Mouse (Mus musculus): ENCODE measurements around the gene Cntnap1.

Gene Cntnap1

GRCm38 (mm10) chr11:101187541-101187940 lies 17.2 kb downstream of the Cntnap1 start:
- no peak for DNase-seq

DNA sequence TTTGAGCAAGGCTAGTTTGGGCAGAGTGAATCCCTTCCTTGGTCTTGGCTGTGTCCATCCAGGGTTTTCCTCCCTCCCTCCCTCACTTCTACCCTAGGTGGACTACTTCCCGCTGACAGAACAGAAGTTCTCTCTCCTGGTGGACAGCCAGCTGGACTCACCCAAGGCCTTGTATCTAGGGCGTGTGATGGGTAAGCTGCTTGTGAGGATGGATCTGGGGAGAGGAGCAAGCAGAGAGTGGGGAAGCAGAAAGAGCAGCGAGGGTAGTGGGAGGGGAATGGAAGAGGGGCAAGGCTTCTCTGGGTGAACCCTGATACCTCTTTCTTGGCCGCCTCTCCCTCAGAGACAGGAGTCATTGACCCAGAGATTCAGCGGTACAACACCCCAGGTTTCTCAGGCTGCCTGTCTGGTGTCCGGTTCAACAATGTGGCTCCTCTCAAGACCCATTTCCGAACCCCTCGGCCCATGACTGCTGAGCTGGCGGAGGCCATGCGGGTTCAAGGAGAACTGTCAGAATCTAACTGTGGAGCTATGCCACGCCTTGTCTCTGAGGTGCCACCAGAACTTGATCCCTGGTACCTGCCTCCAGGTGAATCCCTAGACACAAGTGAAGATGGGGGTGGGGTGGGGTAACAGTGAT lies 18.0 kb downstream of the Cntnap1 start:
- no peak for DNase-seq

GRCm38 (mm10) chr11:101189495-101190180 lies 19.3 kb downstream of the Cntnap1 start:
- DNase-seq = peak; percentile 69

GRCm38 (mm10) chr11:101190181-101190912 lies 20.0 kb downstream of the Cntnap1 start:
- no peak for DNase-seq

GRCm38 (mm10) chr11:101190913-101191907 lies 20.9 kb downstream of the Cntnap1 start:
- DNase-seq = no peak

- DNase-seq = no peak
Measured at GRCm38 (mm10) chr11:101191919-101192470, 21.7 kb downstream of the Cntnap1 start.

- no peak for DNase-seq
Measured at GRCm38 (mm10) chr11:101192646-101193045, 22.3 kb downstream of the Cntnap1 start.

DNA sequence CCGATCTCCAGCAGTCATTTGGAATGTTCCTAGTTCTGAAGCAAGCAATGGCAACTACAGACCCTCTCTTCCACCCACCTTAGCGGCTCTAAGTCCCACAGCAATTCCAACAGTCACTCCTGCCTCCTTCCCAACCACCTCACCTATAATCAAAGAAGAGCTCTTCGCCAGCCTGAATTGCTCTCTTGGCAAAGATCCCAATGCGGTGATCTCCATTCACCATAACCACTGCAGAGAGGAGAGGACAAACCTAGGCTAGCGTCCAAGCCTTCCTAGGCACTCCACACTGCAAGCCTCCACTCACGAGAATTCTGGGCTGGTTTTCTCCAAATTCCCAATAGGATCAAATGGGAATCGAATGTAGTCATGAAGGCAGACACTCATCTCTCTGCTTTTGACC lies 22.8 kb downstream of the Cntnap1 start:
- no peak for DNase-seq

DNA sequence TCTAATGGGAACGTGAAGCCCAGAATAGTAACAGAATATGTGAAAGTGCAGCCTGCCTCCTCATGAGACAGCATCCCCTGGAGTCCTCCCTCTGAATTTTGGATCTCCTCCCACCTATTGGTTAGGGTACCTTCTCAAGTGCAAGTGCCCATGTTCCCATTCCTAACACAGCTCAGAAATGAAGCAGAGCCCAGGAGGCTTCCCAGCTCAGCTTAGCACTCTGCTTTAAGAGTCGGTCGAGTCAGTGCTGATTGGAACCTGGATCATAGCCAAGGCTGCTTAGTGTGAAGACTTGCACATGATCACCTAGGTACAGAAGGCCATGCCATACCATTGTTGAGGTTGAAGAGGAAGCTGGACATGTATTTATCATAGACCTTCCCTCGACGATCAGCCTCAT lies 23.8 kb downstream of the Cntnap1 start:
- no peak for DNase-seq

DNA sequence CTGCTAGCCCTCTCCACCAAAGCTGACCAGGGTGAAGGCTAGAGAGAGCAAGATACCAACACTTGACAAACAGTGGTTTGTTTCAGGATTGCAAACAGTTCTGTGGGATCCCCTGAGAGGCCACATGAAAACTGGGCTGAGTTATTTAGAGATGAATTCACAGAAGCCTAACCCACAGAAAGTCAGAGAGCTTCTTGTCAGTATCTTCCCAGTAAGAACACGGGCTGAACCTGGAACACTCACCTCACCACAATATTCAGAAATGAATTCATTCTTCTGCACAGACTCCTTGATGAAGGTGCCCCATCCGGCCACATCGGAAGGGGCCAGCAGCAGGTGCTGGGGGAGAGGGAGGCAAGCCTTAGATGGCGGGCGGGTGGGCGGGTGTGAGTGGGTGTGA lies 24.3 kb downstream of the Cntnap1 start:
- DNase-seq = no peak

DNA sequence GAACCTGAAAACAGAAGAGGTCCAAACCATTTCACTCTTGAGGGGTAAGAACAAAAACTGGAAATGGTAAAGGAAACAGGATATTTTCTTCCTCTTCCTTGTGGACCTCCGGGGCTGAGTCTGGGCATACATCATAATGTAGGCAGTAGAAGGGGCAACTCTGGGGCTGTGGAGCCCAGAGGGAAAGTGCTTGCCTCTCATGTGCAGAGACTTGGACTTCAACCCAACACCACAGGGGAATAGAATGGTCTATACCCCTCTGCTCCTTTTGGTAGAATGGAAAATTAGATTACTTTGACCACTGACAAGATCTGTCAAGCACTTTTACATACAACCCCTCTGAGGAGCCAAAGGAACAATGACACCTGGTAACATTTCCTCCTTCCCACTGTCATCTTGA lies 24.8 kb downstream of the Cntnap1 start:
- DNase-seq = no peak

DNA sequence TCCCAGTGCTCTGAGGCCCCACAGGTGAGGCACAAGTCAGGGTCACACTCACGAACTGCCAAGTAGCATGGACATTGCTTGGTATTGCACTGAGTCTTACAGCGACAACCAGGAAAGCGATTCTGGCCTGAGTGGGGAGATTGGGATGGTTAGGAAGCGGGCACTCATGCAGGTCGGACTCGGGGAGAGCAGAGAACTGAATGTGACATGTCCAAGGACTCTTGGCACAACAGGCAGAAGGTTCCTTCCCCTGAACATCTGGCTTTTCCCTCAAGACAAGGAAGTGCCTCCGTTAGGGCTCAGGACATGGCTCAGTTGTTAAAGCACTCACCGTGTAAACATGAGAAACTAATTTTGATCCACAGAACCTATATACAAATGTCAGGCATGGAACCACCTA lies 25.2 kb downstream of the Cntnap1 start:
- DNase-seq = no peak

DNA sequence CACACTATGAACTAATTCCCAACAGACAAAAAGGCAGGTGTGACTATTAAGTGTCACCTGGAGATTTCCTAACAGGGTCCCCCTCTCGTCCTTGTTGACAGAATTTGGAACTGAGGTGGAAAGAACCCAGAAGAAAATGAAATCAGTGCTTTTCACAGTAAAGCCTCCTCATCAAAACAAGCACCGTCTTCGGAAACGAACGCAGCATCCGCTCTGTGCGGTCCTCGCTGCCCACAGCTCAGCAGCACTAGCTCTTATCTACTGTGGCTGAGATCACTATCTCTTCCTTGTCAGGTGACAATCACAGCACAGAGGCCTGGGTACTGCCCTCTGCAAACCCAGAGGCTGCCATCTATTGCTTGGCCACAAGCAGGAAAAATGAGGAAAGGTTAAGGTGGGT lies 25.9 kb downstream of the Cntnap1 start:
- no peak for DNase-seq

DNA sequence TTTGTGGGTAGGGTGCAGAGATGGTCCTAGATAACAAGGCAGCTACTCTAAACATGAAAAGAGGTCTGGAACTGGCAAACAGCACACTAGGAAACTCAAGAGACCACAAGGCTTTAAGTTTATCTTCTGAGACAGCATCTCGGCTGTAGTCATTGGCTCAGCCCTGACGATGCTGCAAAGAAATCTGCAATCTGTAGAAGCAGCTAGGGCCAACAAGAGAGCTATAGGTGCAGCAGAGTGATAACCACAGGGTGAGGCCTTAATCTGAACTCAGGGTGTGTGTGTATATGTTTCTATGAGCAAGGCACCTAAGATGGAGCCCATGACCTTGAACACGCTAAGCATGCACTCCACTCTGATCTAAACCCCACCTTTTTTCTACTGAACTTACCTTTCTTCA lies 29.2 kb downstream of the Cntnap1 start:
- DNase-seq = no peak

- peak; percentile 72 for DNase-seq
Measured at GRCm38 (mm10) chr11:101200986-101201385, 30.7 kb downstream of the Cntnap1 start.

DNA sequence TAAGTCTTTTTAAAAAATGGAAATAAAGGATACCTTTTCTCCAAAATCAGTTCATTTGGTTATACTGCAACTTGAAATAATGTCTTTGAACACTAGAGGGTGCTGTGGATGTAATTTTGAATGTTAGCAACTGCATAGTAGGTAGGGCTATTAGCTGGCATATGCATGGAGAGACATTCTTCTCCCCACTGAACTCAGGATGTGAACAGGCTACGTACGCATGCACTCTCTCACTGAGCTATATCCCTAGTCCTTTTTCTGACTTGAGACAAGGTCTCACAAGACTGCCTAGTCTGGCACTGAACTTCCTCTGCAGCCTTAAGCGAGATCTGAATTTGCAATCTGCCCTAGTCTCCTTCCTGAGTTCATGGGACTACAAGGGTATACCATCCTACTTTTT lies 41.6 kb downstream of the Cntnap1 start:
- DNase-seq = peak; percentile 85

DNA sequence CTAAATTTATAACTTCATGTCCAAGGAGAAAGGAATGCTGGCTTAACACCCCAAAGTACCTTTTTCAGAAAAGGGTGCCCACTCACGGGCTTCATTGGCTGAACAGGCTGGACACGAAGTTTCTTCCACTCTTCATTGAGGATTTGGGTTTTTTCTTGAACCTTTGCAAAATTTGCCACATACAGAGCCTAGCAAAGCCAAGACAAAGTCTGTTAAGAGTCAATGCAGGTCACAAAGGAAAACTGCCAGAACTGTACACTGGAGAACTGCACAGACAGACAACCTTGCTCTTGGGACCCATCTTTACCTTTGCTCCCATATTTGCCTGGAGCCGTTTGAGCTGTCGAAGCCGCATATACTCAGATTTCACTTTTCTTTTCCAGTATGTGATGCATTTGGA lies 46.6 kb downstream of the Cntnap1 start:
- DNase-seq = no peak

DNA sequence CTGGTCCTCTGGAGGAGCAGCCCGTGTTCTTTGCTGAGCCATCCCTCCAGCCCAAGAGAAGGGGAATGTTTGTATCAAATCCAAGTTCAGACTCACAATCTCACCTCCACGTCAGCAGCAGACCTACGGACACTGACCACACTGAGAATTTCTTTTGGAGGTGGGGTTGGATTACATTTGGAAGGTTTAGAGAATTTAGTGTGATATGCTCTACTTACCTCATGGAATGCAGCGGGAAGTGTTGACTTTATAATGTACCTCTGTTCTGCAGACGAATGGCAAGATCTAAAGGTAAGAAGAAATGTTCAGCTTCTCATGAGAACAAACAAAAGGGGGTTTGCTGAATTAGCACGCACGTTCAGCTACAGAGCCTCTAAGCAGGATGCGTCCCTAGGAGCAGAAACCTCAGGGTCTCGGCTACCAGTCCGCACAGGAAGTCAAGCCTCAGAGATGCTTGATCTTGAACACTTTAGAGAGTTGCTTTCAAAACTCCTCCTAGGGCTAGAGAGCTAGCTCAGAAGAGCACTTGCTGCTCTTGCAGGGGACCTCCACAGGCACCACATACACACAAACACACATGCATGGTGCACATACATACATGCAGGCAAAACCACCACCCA lies 48.2 kb downstream of the Cntnap1 start:
- DNase-seq = no peak

- DNase-seq = no peak
Measured at GRCm38 (mm10) chr11:101220853-101221252, 50.5 kb downstream of the Cntnap1 start.

DNA sequence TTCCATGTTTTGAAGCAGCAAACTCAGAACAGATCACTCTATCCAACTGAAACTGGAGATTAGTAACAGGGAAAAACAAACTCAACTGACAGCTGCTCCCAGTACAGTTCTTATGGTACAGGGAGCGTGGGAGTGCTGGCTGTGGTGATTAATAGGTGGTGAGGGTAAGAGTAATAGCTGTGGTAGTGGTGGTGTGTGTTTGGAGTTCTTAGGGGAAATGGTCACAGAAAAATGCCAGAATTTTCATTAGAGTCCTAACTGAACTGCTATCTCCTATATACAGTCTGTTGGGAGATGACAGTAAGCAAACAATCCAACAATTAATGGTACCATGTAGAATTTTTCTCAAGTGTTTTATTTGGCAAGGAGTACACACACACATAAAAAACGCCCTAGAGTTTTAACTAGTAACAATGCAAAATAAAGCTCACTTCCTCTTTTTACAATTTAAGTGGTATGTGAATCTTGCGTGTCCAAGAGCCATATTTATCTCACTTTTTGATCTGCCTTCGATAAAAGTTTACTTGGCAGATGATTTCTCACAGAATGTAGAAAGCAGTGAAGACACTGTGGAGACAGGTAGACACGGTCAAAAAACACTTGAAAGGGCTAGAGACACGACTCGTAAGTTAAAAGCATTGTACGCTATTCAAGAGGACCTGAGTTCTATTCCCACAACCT lies 51.1 kb downstream of the Cntnap1 start:
- DNase-seq = no peak

GRCm38 (mm10) chr11:101224337-101224736 lies 54.0 kb downstream of the Cntnap1 start:
- no peak for DNase-seq
